Mouse (Mus musculus) midbrain, postnatal 0 days (tissue): Measurements from ENCODE around the gene 2010109A12Rik. TPM values are rescaled to one million over a fixed set of nuclear protein-coding genes. Genes with fewer than 3 reads are reported as not detected.

ENCODE experiments used
- ATAC-seq: fragments of 200-750 bp; cut with Nextera tagmentation; 2 replicates; pipeline ENCODE4 v1.8.0; 2017; ENCODE audit warnings: moderate number of reproducible peaks, mild to moderate bottlenecking, moderate TSS enrichment, moderate library complexity; ENCODE audit not compliant: low FRiP score
- DNase-seq: peaks from one replicate; pipeline ENCODE4 v3.0.0-alpha.2; 2015; ENCODE audit warnings: low spot score
- H3K27ac ChIP-seq: fragments of 300-500 bp; sonication (generic); 2 replicates; pipeline ENCODE4 v1.5.1; 2014; ENCODE audit warnings: low read depth, mild to moderate bottlenecking, low read length, mixed read lengths
- H3K27me3 ChIP-seq: fragments of 300-500 bp; sonication (generic); 2 replicates; pipeline ENCODE4 v1.6.1; 2014; ENCODE audit warnings: low read length, control low read depth, mixed read lengths; ENCODE audit not compliant: insufficient read depth
- H3K36me3 ChIP-seq: fragments of 300-500 bp; sonication (generic); 2 replicates; pipeline ENCODE4 v1.6.1; 2014; ENCODE audit warnings: low read length, control low read depth, mixed read lengths; ENCODE audit not compliant: insufficient read depth
- H3K4me1 ChIP-seq: fragments of 300-500 bp; sonication (generic); 2 replicates; pipeline ENCODE4 v1.6.1; 2014; ENCODE audit warnings: mild to moderate bottlenecking, control low read depth, antibody characterized with exemption, low read length, mixed read lengths; ENCODE audit not compliant: insufficient read depth
- H3K4me2 ChIP-seq: fragments of 300-500 bp; sonication (generic); 2 replicates; pipeline ENCODE4 v1.6.1; 2014; ENCODE audit warnings: low read depth, mild to moderate bottlenecking, low read length, mixed read lengths; ENCODE audit not compliant: poor library complexity, severe bottlenecking
- H3K4me3 ChIP-seq: fragments of 300-500 bp; sonication (generic); 2 replicates; pipeline ENCODE4 v1.5.1; 2014; ENCODE audit warnings: low read depth, mild to moderate bottlenecking, low read length, moderate library complexity
- H3K9ac ChIP-seq: fragments of 300-500 bp; sonication (generic); replicated peaks from 2 replicates; pipeline ENCODE4 v1.6.1; 2014; ENCODE audit warnings: mild to moderate bottlenecking, low read length, moderate library complexity, mixed read lengths; ENCODE audit not compliant: poor library complexity, severe bottlenecking
- H3K9me3 ChIP-seq: fragments of 300-500 bp; sonication (generic); 2 replicates; pipeline ENCODE4 v1.6.1; 2016; ENCODE audit warnings: low read length, control low read depth
- CTCF ChIP-seq: IDR thresholded peaks from 2 replicates; pipeline ENCODE4 v1.5.1; 2016; ENCODE audit warnings: antibody characterized with exemption, mild to moderate bottlenecking
- WGBS: fragments of 180-500 bp; shearing (Covaris S2); extraction: QIAGEN DNeasy Blood & Tissue Kit; methylation state at CpG from one replicate; pipeline ENCODE4 v1.1.7; 2014; 5-methylcytosine and 5-hydroxymethylcytosine counted together
- polyA plus RNA-seq: library from polyadenylated mRNA; unstranded; fragments of >200 nt; fragmentation: Nextera tagmentation; extraction: Ambion mirVana; gene quantifications from 2 replicates; pipeline ENCODE4 v1.2.1, GENCODE M21; 2015
- total RNA-seq: library from RNA; depleted of rRNA; stranded (reverse); fragments of >200 nt; gene quantifications from 2 replicates; pipeline ENCODE4 v1.2.3, GENCODE M21; 2014

2010109A12Rik gene
- total and polyA plus RNA-seq, 2 experiments from 2014 or later, result 0.27 TPM; not detected in 1

DNA sequence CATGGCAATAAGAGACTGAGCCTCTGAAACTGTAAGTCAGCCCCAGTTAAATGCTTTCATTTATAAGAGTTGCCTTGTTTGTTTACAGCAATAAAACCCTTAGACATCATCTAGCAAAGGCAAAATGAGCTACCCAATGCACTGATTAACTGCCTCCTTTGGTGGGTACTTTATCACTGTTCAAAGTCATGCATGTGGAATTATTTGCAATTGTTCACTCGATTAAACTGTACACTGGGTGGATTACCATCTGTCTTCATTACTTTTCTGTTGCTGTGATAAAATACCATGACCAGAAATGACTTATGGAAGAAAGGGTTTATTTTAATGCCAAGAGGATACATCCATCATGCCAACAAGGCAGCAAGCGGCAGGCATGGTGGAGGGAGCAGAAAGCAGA lies 39.0 kb downstream of the 2010109A12Rik start:
- 74% methylated on average over 2 of the region's 2 CpGs for WGBS
- ATAC-seq, result no peak
- TF ChIP-seq CTCF, result no peak

GRCm38 (mm10) chr5:93249940-93250578 lies 43.7 kb downstream of the 2010109A12Rik start:
- Histone ChIP-seq H3K4me3 (no peak overlapping the region), H3K9me3 (no peaks in the 10 kb centered on the region; the same call in 1 of the 2 replicates), H3K27ac (no peak overlapping the region), H3K27me3 (no peaks in the 10 kb centered on the region), H3K4me1 (no peaks in the 10 kb centered on the region), H3K4me2 (no peak overlapping the region), H3K36me3 (no peaks in the 10 kb centered on the region), H3K9ac (no peak overlapping the region)
- ATAC-seq (no peak), DNase-seq (no peak)
- no peak for TF ChIP-seq CTCF
- WGBS, result 82% methylated on average over 6 of the region's 6 CpGs

More for the DNA sequence above, 39.0 kb downstream of the 2010109A12Rik start:
- H3K4me2 ChIP-seq, result no peak overlapping the region
- no peaks in the 10 kb centered on the region for H3K36me3 ChIP-seq
- no peak for DNase-seq
- no peak overlapping the region for H3K4me3 ChIP-seq
- H3K9me3 ChIP-seq, result no peaks in the 10 kb centered on the region
- H3K4me1 ChIP-seq, result no peaks in the 10 kb centered on the region
- no peak overlapping the region for H3K27ac ChIP-seq
- no peaks in the 10 kb centered on the region for H3K27me3 ChIP-seq
- H3K9ac ChIP-seq, result no peak overlapping the region

DNA sequence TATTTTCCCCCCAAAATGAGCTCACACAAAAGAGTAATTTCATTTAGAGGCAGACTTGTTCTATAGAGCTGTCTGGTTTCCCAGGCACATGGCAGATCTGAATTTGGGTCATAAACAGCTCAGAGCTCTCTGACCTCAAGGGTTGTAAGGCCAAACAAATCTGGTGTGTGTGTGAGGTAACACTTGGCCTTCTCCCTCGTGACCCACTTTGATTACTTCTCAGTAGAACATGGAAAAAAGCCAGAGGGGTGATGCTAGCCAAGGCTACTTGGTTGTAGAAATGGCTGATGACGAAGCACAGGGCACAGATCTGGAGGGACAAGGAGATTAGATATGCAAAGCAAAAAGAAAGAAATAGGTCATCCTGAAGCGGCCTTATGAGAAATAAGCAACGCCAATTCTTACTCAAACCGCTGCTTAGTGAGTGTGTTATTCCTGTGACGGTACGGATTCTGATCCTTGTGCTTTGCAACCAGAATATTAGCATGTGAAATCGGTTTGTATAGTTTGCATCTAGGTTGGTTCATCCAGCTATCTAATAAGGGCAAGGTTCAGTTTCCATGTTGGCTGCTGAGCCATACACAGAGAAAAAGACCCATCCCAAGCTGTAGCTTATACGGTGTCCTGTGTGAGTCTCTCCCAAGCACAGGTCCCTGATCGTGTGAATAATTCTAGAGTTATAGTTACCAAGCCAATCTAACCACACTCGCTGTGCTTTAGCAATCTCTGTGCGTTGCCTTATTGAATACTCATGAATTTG lies 44.9 kb downstream of the 2010109A12Rik start:
- TF ChIP-seq CTCF, result no peak
- WGBS, result 89% methylated on average over 12 of the region's 12 CpGs
- no peaks in the 10 kb centered on the region for H3K36me3 ChIP-seq
- DNase-seq, result no peak
- H3K27me3 ChIP-seq, result no peaks in the 10 kb centered on the region
- H3K4me1 ChIP-seq, result no peaks in the 10 kb centered on the region
- ATAC-seq, result no peak
- H3K9me3 ChIP-seq, result no peaks in the 10 kb centered on the region; the same call in 1 of the 2 replicates
- no peak overlapping the region for H3K4me3 ChIP-seq
- H3K4me2 ChIP-seq, result no peak overlapping the region
- H3K27ac ChIP-seq, result no peak overlapping the region
- H3K9ac ChIP-seq, result no peak overlapping the region

- no peak overlapping the region for H3K4me3 ChIP-seq
- no peaks in the 10 kb centered on the region for H3K36me3 ChIP-seq
- no peak overlapping the region for H3K27ac ChIP-seq
- no peak overlapping the region for H3K4me2 ChIP-seq
- H3K27me3 ChIP-seq, result no peaks in the 10 kb centered on the region
- DNase-seq (no peak), ATAC-seq (no peak)
- H3K9ac ChIP-seq, result no peak overlapping the region
- no peak for TF ChIP-seq CTCF
- no peaks in the 10 kb centered on the region; the same call in 1 of the 2 replicates for H3K9me3 ChIP-seq
- H3K4me1 ChIP-seq, result no peaks in the 10 kb centered on the region
- WGBS, result 81% methylated on average over 5 of the region's 5 CpGs
These were observed 49.5 kb downstream of the 2010109A12Rik start for GRCm38 (mm10) chr5:93255759-93256265.

DNA sequence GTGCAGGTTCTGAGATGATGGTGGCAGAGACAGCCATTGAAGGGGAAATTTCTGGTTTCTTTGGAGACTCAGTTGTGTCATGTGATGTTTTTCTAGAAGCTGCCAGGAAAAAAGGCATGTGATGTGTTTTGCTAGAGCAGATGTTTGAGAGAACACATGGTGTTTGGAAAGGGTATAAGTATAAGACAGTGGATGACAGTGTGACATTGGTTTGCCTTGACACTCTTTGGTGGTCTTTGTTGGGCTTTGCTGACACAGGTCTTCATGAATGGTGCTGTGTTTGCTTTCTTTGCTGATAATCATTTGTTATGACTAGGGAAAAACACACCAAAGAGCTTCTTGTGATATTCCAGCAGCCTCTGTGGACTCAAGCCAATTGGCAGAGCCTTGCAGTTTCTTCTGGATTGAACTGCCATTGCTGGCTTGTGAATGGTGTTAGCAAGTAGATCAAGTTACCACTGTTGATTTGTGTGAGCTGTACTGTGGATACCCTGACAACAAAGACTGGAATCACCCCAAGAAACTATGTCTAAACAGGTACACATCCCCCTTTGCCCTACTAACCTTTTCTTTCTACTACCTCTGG lies 50.6 kb downstream of the 2010109A12Rik start:
- ATAC-seq (no peak), DNase-seq (no peak)
- no peak for TF ChIP-seq CTCF
- Histone ChIP-seq H3K4me1 (no peaks in the 10 kb centered on the region), H3K4me2 (no peak overlapping the region), H3K4me3 (no peak overlapping the region), H3K27ac (no peak overlapping the region), H3K36me3 (no peaks in the 10 kb centered on the region), H3K9ac (no peak overlapping the region), H3K27me3 (no peaks in the 10 kb centered on the region), H3K9me3 (no peaks in the 10 kb centered on the region; the same call in 1 of the 2 replicates)

DNA sequence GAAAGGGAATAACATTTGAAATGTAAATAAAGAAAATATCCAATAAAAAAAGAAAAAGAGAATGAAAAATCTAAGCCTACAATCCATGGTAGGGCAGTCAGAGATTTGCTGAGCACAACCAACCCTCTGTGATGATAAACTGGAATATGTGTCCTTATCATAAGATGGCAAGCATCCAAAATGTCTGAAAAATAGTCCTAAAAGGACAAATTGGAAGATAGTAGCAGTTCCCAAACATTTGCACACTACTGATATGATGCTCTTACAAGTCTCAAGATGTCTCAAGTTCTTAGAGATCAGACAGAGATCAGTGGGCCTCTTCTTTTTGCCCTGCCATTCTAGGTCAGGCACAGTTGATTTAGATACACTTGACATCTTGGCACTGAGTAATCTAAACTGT lies 53.0 kb downstream of the 2010109A12Rik start:
- ATAC-seq (no peak), DNase-seq (no peak)
- H3K4me3 ChIP-seq, result no peak overlapping the region
- no peak overlapping the region for H3K9ac ChIP-seq
- TF ChIP-seq CTCF, result no peak
- no peaks in the 10 kb centered on the region for H3K36me3 ChIP-seq
- no peaks in the 10 kb centered on the region for H3K4me1 ChIP-seq
- no peaks in the 10 kb centered on the region for H3K27me3 ChIP-seq
- H3K27ac ChIP-seq, result no peak overlapping the region
- H3K9me3 ChIP-seq, result no peaks in the 10 kb centered on the region; the same call in 1 of the 2 replicates
- no peak overlapping the region for H3K4me2 ChIP-seq
